Mouse (Mus musculus) ES-E14 (cell line): ENCODE data around the gene Lama2.

Experiments
- CHD2 ChIP-seq: IDR thresholded peaks from 2 replicates; pipeline ENCODE4 v1.6.1; 2014; ENCODE audit warnings: mild to moderate bottlenecking, low read depth, low read length, inconsistent platforms
- HCFC1 ChIP-seq: IDR thresholded peaks from 2 replicates; pipeline ENCODE4 v1.6.1; 2012; ENCODE audit warnings: low read length, inconsistent platforms, borderline replicate concordance; ENCODE audit not compliant: insufficient read depth
- MAFK ChIP-seq: IDR thresholded peaks from 2 replicates; pipeline ENCODE4 v1.6.1; 2014; ENCODE audit warnings: mild to moderate bottlenecking, low read depth, low read length, inconsistent platforms; ENCODE audit not compliant: insufficient read depth
- ZC3H11A ChIP-seq: IDR thresholded peaks from 2 replicates; pipeline ENCODE4 v1.6.1; 2012; ENCODE audit warnings: low read depth, mild to moderate bottlenecking, inconsistent platforms, low read length, borderline replicate concordance

DNA sequence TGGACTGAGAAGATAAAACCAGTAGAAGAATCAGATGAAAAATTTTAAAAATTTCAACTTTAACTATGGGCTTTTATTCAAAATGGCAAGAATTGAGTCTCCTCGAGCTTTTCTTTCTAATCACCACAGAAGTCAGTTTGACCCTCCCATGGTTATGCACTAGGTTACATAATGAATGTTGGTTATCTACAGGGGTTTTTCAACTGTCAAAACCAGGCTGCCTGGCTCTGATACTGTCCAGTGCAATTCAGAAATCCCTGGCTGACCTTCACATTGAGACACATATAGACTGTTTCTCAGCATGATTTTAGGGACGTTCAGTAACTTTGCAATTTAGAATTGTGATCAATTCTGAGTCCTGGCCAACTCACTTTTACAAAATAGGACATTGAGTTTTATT, 671.2 kb downstream of the Lama2 start:
- no peak for TF ChIP-seq CHD2
- no peak for TF ChIP-seq HCFC1
- TF ChIP-seq MAFK: no peak
- TF ChIP-seq ZC3H11A: no peak
